Comparison of ENCODE assay signal across 11 mouse cellular contexts in genomic region chr2:32964659-32965457, GRCm38 (mm10). TPM values are rescaled to one million over a fixed set of nuclear protein-coding genes. Genes with fewer than 3 reads are reported as not detected.
A peak's percentile ranks its signal among the peaks of the same experiment; 100 is the strongest.
DNase-seq lines count a peak whose midpoint lies in the region; ATAC-seq and TF ChIP-seq lines count a peak whose summit lies in the region.
"Had no signal": no experiment of that assay in that cellular context is flagged by ENCODE, and none has a peak within 500 bp of the region (broad histone marks: within the 10 kb centered on the region; RNA-seq: fewer than 3 reads in every experiment).

No protein-coding gene starts in this region.

- peak overlapping the region; percentile 13; the same call in 1 of the 2 replicates for H3K9ac ChIP-seq in kidney, embryonic 14.5 days (ENCODE audit: low read depth, low read length)
- H3K9ac ChIP-seq in ES-Bruce4 (ENCODE audit: low read depth, poor library complexity, severe bottlenecking) = peak overlapping the region; percentile 5; the same call in 1 of the 2 replicates
- H3K9ac ChIP-seq in liver, embryonic 14.5 days (replicated peaks) = peak overlapping the region; percentile 16; the same call in 1 of the 2 replicates
- H3K9ac ChIP-seq: midbrain, embryonic 15.5 days had no signal

- intact Hi-C loops in gastrocnemius, adult 2 months (cut with DNase I) = loop anchor here (5.0 kb wide), 1 partner anchor 502 kb away; the partner anchor contains the start of gene Zbtb43

- peaks cover 27% of the 10 kb centered on the region for H3K4me1 ChIP-seq in kidney, embryonic 14.5 days (ENCODE audit: control insufficient read depth, insufficient read depth, low read length)
- no peaks in the 10 kb centered on the region for H3K4me1 ChIP-seq in ES-Bruce4 (ENCODE audit: control insufficient read depth, insufficient read depth, low read length)
- peaks cover 11 to 26% of the 10 kb centered on the region in 2 experiments for H3K4me1 ChIP-seq in liver, embryonic 14.5 days (replicated peaks; ENCODE audit: control insufficient read depth in 2 of 2, insufficient read depth in 2 of 2, low read length in 1 of 2)

- TF ChIP-seq EP300 in ES-Bruce4 (IDR thresholded peaks at IDR 0.05; ENCODE audit: insufficient read depth, low read depth, low read length) = no peak
- no peak for TF ChIP-seq EP300 in liver, embryonic 14.5 days (IDR thresholded peaks at IDR 0.05; ENCODE audit: low read depth)

- peaks cover 24% of the 10 kb centered on the region for H3K36me3 ChIP-seq in kidney, embryonic 14.5 days (ENCODE audit: control insufficient read depth, insufficient read depth, low read length)
- peaks cover 32% of the 10 kb centered on the region for H3K36me3 ChIP-seq in ES-Bruce4 (ENCODE audit: control insufficient read depth, insufficient read depth, low read length, poor library complexity, severe bottlenecking)
- H3K36me3 ChIP-seq in liver, embryonic 14.5 days (replicated peaks; ENCODE audit: control insufficient read depth, insufficient read depth, low read depth) = peaks cover 19% of the 10 kb centered on the region

- no peak overlapping the region for H3K27ac ChIP-seq in kidney, embryonic 14.5 days (ENCODE audit: low read depth, low read length)
- H3K27ac ChIP-seq in ES-Bruce4 (ENCODE audit: insufficient read depth, low read length) = peak overlapping the region; percentile 42
- H3K27ac ChIP-seq in liver, embryonic 14.5 days = peak overlapping the region; percentile 33
- no peak overlapping the region for H3K27ac ChIP-seq in gastrocnemius, adult 2 months
- H3K27ac ChIP-seq: midbrain, embryonic 15.5 days had no signal

- WGBS in kidney, embryonic 14.5 days = 34% methylated on average over 10 of the region's 10 CpGs
- 22% methylated on average over 10 of the region's 10 CpGs for WGBS in liver, embryonic 14.5 days (ENCODE audit: insufficient replicate concordance)

- DNase-seq in kidney, adult 18-20 months = no peak
- peak; percentile 37 for DNase-seq in embryo, embryonic 9.5 days (ENCODE audit: extremely low spot score)
- DNase-seq in liver, embryonic 14.5 days (ENCODE audit: low read depth in 3 of 3, low spot score in 3 of 3) = no peak
- no peak for DNase-seq in right cerebral cortex, postnatal 4 days
- DNase-seq in gastrocnemius, adult 2 months = no peak
- DNase-seq in cerebellum, adult 8-10 months = no peak
- DNase-seq: heart, postnatal 14 days; right cerebral cortex, postnatal 14 days had no signal

- H3K4me3 ChIP-seq in kidney, embryonic 14.5 days (ENCODE audit: low read length) = no peak overlapping the region
- H3K4me3 ChIP-seq in ES-Bruce4 (ENCODE audit: low read depth, low read length) = no peak overlapping the region
- no peak overlapping the region; a peak in 1 of 4 replicates for H3K4me3 ChIP-seq in liver, embryonic 14.5 days (ENCODE audit: insufficient read depth in 1 of 2, low read depth in 2 of 2, low read length in 2 of 2)
- H3K4me3 ChIP-seq in gastrocnemius, adult 2 months = no peak overlapping the region
- H3K4me3 ChIP-seq: midbrain, embryonic 15.5 days had no signal

- TF ChIP-seq CTCF in ES-Bruce4 (IDR thresholded peaks at IDR 0.05; ENCODE audit: low read depth, low read length) = no peak
- no peak for TF ChIP-seq CTCF in liver, embryonic 14.5 days (IDR thresholded peaks at IDR 0.05; ENCODE audit: low read depth)
- TF ChIP-seq CTCF in gastrocnemius, adult 2 months (IDR thresholded peaks at IDR 0.05) = no peak

- H3K27me3 ChIP-seq in kidney, embryonic 14.5 days (ENCODE audit: control insufficient read depth, insufficient read depth, low read length) = no peaks in the 10 kb centered on the region
- H3K27me3 ChIP-seq in ES-Bruce4 (ENCODE audit: control insufficient read depth, insufficient read depth, low read length, poor library complexity, severe bottlenecking) = no peaks in the 10 kb centered on the region
- H3K27me3 ChIP-seq in liver, embryonic 14.5 days (ENCODE audit: control insufficient read depth, insufficient read depth, low read length) = no peaks in the 10 kb centered on the region
- H3K27me3 ChIP-seq: midbrain, embryonic 15.5 days had no signal

- H3K9me3 ChIP-seq in kidney, embryonic 14.5 days (ENCODE audit: control insufficient read depth, low read length) = no peaks in the 10 kb centered on the region
- no peaks in the 10 kb centered on the region for H3K9me3 ChIP-seq in ES-Bruce4 (replicated peaks; ENCODE audit: control insufficient read depth, insufficient read depth, low read length, poor library complexity, severe bottlenecking)
- H3K9me3 ChIP-seq in liver, embryonic 14.5 days (ENCODE audit: control insufficient read depth, low read length) = no peaks in the 10 kb centered on the region
- H3K9me3 ChIP-seq: midbrain, embryonic 15.5 days had no signal

- no peak for TF ChIP-seq POLR2A in ES-Bruce4 (IDR thresholded peaks at IDR 0.05; ENCODE audit: insufficient read depth, low read length)

- no peak overlapping the region; the same call in 1 of the 2 replicates for H3K4me2 ChIP-seq in kidney, embryonic 14.5 days (replicated peaks; ENCODE audit: low read depth, low read length)
- H3K4me2 ChIP-seq in liver, embryonic 14.5 days (ENCODE audit: low read depth) = peak overlapping the region; percentile 86
- H3K4me2 ChIP-seq: midbrain, embryonic 15.5 days had no signal

- ATAC-seq in kidney, embryonic 14.5 days (ENCODE audit: low FRiP score, low TSS enrichment) = no peak
- ATAC-seq in liver, embryonic 14.5 days (ENCODE audit: insufficient read depth) = no peak
- ATAC-seq: midbrain, embryonic 15.5 days had no signal

RNA-seq across cellular contexts. Expression of gene Lrsam1, which starts 3.4 kb away (rescaled TPM):
- 5.8 and 8.8 TPM in 2 replicates for polyA plus RNA-seq in kidney, embryonic 14.5 days (2014; fragmentation: Nextera tagmentation; extraction: Ambion mirVana)
- polyA plus RNA-seq in ES-Bruce4 (2011; ENCODE audit: insufficient read depth, insufficient read length, low read depth, missing spikeins) = 14.7 and 17.0 TPM in 2 replicates
- polyA plus RNA-seq in liver, embryonic 14.5 days (2012; rRNA removed) = 1.9 and 2.5 TPM in 2 replicates
- polyA plus RNA-seq in liver, embryonic 14.5 days (2014; fragmentation: Nextera tagmentation; extraction: Ambion mirVana) = 1.1 and 1.8 TPM in 2 replicates
- 10 to 100 TPM in 1 of 2 experiments, 1 to 10 TPM in 1; 9.9 to 14.1 TPM for total RNA-seq in gastrocnemius, adult 2 months (2021)

RNA-seq across cellular contexts. Expression of gene Rpl12, which starts 3.5 kb away (rescaled TPM):
- polyA plus RNA-seq in kidney, embryonic 14.5 days (2014; fragmentation: Nextera tagmentation; extraction: Ambion mirVana) = 249 and 308 TPM in 2 replicates
- 114 and 117 TPM in 2 replicates for polyA plus RNA-seq in ES-Bruce4 (2011; ENCODE audit: insufficient read depth, insufficient read length, low read depth, missing spikeins)
- 311 and 646 TPM in 2 replicates for polyA plus RNA-seq in liver, embryonic 14.5 days (2012; rRNA removed)
- 144 and 162 TPM in 2 replicates for polyA plus RNA-seq in liver, embryonic 14.5 days (2014; fragmentation: Nextera tagmentation; extraction: Ambion mirVana)
- total RNA-seq in gastrocnemius, adult 2 months (2021) = 10 to 100 TPM; 80.6 to 90.3 TPM

RNA-seq across cellular contexts. Expression of gene Slc2a8, which starts 17.0 kb away (rescaled TPM):
- 19.0 and 21.1 TPM in 2 replicates for polyA plus RNA-seq in kidney, embryonic 14.5 days (2014; fragmentation: Nextera tagmentation; extraction: Ambion mirVana)
- polyA plus RNA-seq in ES-Bruce4 (2011; ENCODE audit: insufficient read depth, insufficient read length, low read depth, missing spikeins) = 7.9 and 9.0 TPM in 2 replicates
- 5.1 and 7.2 TPM in 2 replicates for polyA plus RNA-seq in liver, embryonic 14.5 days (2012; rRNA removed)
- 4.9 and 6.8 TPM in 2 replicates for polyA plus RNA-seq in liver, embryonic 14.5 days (2014; fragmentation: Nextera tagmentation; extraction: Ambion mirVana)
- total RNA-seq in gastrocnemius, adult 2 months (2021) = 10 to 100 TPM in 1 of 2 experiments, 1 to 10 TPM in 1; 8.1 to 11.2 TPM

Comparison
In these comparisons a context has a peak if more than half of its experiments do, and no peak if none do; other contexts are left out.
1. H3K27ac ChIP-seq: peak in ES-Bruce4 (single experiment) and liver, embryonic 14.5 days (single experiment); none in kidney, embryonic 14.5 days (single experiment) and gastrocnemius, adult 2 months (single experiment).
2. Peak in every context shown above with its lines, with median percentiles within 50 percentile points of each other: H3K9ac ChIP-seq.